Mouse (Mus musculus) lung, adult 2 months (tissue): ENCODE measurements around the gene Cend1. TPM values are rescaled to one million over a fixed set of nuclear protein-coding genes. Genes with fewer than 3 reads are reported as not detected.

Source experiments
- DNase-seq: peaks from one replicate; pipeline ENCODE4 v3.0.0; 2022
- H3K4me1 ChIP-seq: fragments of 200-500 bp; 2 replicates; pipeline ENCODE4 v1.6.1; 2011; ENCODE audit warnings: low read length; ENCODE audit not compliant: control insufficient read depth, insufficient read depth
- H3K4me3 ChIP-seq: fragments of 200-500 bp; replicated peaks from 2 replicates; pipeline ENCODE3; 2011; ENCODE audit warnings: low read depth, mild to moderate bottlenecking, control low read depth, low read length; ENCODE audit errors: extremely low read depth
- CTCF ChIP-seq: fragments of 200-500 bp; IDR thresholded peaks from 2 replicates; pipeline ENCODE4 v1.5.1; 2011; ENCODE audit warnings: mild to moderate bottlenecking, low read length, control low read depth; ENCODE audit not compliant: insufficient read depth
- POLR2A ChIP-seq: fragments of 200-500 bp; IDR thresholded peaks from 2 replicates; pipeline ENCODE4 v1.6.1; 2011; ENCODE audit warnings: low read depth, mild to moderate bottlenecking, control low read depth, low read length, borderline replicate concordance; ENCODE audit errors: extremely low read depth
- WGBS: fragments of 180-500 bp; shearing (Covaris S2); methylation state at CpG from one replicate; pipeline ENCODE4 v1.1.7; 2018; 5-methylcytosine and 5-hydroxymethylcytosine counted together
- polyA plus RNA-seq: library from polyadenylated mRNA; depleted of rRNA; stranded (reverse); fragments of >200 nt; gene quantifications from 2 replicates; pipeline ENCODE4 v1.2.3, GENCODE M21; 2012

Gene Cend1
- polyA plus RNA-seq, 1 experiment: 0.56 TPM

DNA sequence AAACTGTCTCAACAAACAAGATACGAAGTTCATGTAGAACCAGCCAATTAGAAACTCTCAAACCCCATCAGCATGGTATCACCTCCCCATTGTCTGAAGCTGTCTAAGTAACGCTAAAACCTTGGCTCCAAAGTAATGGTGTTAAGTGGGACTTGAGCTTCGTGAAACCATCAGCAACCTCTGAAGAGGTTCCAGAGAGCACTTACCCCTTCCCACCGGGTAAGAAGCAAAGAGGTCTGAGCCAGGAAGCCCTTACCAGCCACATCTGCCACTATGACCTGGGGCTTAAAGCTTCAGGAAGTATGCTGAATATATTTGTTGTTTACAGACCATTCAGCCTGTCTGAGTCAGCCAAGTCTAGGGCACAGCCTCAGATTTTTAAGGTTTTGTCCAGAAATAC lies 23.8 kb downstream of the Cend1 start:
- 52% methylated on average over 4 of the region's 4 CpGs for WGBS
- DNase-seq: no peak
- 0 out of 2 replicates have a peak, but pooled peaks cover 2% of the 10 kb centered on the region for H3K4me1 ChIP-seq
- H3K4me3 ChIP-seq: no peak overlapping the region
- TF ChIP-seq CTCF (no peak), POLR2A (no peak)

DNA sequence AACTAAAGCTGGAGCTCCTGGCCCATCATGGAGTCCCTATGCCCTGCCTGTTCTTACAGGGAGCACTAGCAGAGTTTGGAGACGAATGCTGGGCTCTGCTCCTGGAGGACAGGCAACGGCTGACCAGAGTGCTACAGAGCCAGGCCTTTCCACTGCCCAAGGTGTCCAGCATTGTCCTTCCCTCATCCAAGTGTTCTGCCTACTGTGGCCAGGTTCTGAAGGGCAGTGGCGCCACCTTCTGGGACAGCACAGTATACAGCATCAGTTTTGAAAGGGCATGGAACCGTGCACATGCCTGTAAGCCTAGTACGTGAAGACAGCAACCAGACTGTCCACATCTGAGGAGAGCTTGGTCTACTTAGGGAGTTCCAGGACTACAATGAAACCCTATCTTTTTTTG lies 26.0 kb downstream of the Cend1 start:
- peak; percentile 66 for DNase-seq

DNA sequence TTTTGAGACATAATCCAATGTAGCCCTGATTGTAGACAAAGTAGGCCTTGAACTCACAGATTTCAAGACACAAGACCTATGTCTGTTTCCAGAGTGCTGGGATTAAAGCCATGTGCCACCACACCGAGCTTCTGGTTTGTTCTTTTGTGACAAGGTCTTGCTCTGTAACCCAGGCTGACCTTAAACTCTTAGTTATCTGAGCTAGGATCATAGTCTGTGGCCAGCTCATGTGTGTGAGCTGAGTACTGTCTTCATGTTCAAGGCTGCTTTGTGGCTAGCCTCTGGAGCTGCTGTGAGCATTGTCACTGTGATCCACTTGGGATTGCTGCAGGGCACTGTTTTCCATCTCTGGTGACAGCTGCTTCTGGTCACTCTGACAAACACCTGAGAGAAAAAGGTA lies 33.9 kb downstream of the Cend1 start:
- Histone ChIP-seq H3K4me1 (peaks cover 7% of the 10 kb centered on the region; the same call in 1 of the 2 replicates), H3K4me3 (no peak overlapping the region)
- TF ChIP-seq CTCF (no peak), POLR2A (no peak)
- 63% methylated on average over 1 of the region's 1 CpGs for WGBS
- no peak for DNase-seq

More for the DNA sequence above, 26.0 kb downstream of the Cend1 start:
- WGBS: 24% methylated on average over 5 of the region's 5 CpGs
- Histone ChIP-seq H3K4me3 (no peak overlapping the region), H3K4me1 (no peaks in the 10 kb centered on the region)
- TF ChIP-seq POLR2A: peak; percentile 25; the same call in 1 of the 2 replicates
- TF ChIP-seq CTCF: peak; percentile 97

DNA sequence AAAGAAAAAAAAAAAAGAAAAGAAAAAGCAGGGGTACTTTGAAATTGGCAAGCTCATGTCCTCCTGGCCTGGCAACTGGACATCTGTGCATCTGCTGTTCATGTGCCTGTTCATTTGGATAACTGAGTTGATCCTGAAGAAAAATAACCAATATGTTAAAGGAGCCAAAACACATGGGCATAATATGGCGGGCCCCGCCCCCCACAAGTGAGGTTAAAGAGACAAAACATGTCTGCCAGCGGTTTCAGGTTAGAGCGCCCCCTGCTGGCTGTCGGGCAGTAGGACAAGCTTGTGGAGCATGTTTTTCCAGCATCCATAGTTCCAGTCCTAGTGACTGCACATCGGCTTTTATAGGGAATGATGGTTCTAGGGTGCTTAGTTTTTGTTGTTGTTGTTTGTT lies 34.5 kb downstream of the Cend1 start:
- peak; percentile 60 for DNase-seq
- peaks cover 7% of the 10 kb centered on the region; the same call in 1 of the 2 replicates for H3K4me1 ChIP-seq
- no peak overlapping the region for H3K4me3 ChIP-seq
- TF ChIP-seq CTCF: peak; percentile 59
- TF ChIP-seq POLR2A: no peak
- 26% methylated on average over 6 of the region's 6 CpGs for WGBS

DNA sequence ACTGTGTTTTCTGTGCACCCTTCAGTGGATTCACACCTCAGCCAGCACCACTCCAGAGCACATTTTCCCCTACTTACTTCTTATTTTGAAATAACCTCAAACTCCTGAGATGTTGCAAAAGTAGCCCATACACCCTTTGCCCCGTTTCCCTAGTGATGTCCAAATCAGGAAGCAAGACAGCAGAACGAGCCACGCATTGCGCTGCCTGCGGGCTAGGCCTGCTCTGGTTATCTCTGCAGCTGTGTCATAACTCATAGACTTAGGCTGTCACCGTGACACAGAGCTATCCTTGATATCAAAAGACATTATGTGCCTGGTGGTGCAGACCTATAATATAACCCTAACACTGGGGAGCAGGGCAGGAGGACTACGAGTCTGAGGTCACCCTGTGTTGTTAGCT lies 35.1 kb downstream of the Cend1 start:
- WGBS: 72% methylated on average over 7 of the region's 7 CpGs
- Histone ChIP-seq H3K4me1 (peaks cover 7% of the 10 kb centered on the region; the same call in 1 of the 2 replicates), H3K4me3 (no peak overlapping the region)
- no peak for DNase-seq
- TF ChIP-seq CTCF: no peak
- no peak for TF ChIP-seq POLR2A

DNA sequence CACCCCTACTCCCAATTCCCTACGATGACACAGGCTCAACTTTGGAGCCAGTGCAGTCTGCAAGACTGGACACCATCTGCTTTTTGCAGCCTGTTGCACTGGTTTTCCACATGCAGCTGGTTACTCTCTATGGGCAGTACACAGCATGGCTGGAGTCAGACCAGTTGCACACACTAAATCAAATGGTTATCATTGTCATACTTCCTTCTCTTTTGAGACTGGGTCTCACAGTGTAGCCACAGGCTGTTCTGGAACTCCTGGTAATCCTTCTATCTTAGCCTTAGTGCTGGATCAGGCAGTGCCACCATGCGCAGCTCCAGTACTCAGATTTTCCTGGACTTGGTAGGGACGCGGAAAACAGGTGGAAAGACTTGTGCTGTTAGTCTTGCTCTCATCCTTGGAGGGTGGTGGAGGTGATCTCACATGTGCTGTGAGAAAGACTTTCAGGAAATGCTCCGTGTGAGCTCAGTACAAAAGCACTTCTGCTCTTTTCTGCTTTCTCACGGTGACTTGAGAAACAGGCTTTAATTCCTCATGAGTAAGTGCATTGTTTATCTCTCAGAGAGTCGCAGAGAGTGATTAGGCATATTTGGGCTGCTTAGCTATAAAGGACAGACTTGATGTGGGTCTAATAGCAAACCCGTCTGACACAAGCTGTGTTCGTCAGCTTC lies 36.6 kb downstream of the Cend1 start:
- WGBS: 16% methylated on average over 9 of the region's 9 CpGs
- DNase-seq: no peak
- TF ChIP-seq POLR2A: no peak
- TF ChIP-seq CTCF: no peak
- Histone ChIP-seq H3K4me1 (peaks cover 7% of the 10 kb centered on the region; the same call in 1 of the 2 replicates), H3K4me3 (peak overlapping the region; percentile 91)

DNA sequence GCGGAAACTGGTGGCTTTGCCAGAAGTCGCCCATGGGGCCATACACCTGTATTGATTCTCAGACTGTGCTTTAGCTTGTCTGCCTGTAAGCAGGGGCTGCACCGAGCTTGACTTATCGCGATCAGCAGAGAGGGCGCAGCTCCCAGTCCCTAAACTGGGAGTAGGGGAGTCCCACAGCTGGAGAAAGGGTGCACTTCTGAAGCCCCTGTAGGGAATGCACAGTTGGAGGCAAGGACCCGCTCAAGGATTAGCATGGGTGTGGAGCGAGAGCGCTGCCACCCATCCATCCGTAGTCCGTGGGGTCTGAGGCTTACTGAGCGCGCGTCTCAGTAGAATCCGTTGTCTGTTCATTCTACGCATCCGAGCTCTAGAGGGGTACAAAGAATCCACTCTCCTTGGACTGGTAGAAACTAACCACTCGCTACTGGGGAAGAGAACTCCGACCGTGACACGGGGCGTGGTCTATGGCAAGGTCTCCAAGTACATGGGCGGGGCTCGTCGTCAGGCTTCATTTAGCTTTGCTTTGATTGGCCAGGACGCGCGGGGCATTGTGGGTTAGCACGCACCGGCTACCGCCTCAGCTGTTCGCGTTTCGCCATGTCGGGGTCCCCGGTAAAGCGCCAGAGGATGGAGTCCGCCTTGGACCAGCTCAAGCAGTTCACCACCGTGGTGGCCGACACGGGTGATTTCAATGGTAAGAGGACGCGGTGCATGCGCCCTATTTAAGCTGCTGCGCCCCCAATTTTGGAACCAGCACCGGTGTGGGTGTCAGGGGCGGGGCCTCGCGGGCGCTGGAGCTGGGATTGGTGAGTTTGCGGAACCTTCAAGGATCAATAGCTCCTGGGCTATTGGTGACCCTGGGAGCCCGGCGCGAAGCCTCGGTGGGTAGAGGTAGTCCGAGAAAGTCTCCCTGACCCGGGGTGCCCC lies 37.4 kb downstream of the Cend1 start, which contains the start of gene Taldo1:
Gene Taldo1 (plus strand): TSS at position 575 of the 927 bp plus-strand sequence.
- TF ChIP-seq POLR2A (peak; percentile 74; the same call in 1 of the 2 replicates), CTCF (no peak)
- peak within 1 kb of the TSS; percentile 91 for H3K4me3 ChIP-seq
- under 1% methylated on average over 57 of the region's 57 CpGs for WGBS
- H3K4me1 ChIP-seq: peaks cover 7% of the 10 kb centered on the region; the same call in 1 of the 2 replicates
- peak; percentile 97 for DNase-seq

DNA sequence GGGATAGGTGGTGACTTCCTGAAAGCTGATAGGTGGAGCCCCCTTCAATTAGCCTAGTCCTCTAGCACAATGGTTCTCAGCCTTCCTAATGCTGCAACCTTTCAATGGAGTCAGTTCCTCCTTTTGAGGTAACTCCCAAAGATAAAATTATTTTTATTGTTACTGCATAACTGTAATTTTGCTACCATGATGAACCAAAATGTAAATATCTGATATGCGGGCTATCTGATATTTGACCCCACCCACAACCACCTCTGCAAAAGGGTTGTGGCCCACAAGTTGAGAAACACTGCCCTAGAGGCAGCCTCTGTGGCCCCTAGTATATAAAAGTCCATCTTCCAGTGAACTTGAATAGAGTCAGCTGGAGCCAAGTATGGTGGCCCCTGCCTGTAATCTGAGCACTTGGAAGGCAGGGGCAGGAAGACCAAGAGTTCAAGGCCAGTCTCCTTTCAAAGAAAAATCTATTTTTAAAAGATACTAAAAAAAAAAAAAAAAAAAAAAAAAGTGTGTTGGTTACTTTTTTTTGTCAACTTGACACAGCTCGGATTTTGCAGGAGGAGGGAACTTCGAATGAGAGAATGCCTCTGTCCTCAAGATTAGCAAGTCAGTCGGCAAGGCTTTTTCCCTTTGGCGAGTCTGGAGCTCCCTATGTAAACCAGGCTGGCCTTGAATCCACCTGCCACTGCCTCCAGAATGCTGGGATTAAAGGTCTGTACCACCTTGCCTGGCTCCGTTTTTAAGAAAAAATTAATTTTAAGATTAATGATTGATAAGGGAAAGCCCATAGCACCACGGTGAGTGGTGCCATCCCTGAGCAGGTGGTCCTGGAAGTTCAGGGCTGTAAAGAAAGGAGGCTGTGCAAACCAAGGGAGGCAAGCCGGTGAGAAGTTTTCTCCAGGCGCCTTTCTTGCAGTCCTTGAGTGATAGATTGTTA lies 38.7 kb downstream of the Cend1 start:
- H3K4me1 ChIP-seq: peaks cover 7% of the 10 kb centered on the region; the same call in 1 of the 2 replicates
- no peak for DNase-seq
- no peak overlapping the region for H3K4me3 ChIP-seq
- TF ChIP-seq CTCF (no peak), POLR2A (no peak)
- 54% methylated on average over 9 of the region's 9 CpGs for WGBS
